Mouse (Mus musculus): ENCODE measurements around the gene Gbx2. TPM values are rescaled to one million over a fixed set of nuclear protein-coding genes. Genes with fewer than 3 reads are reported as not detected.

Gene Gbx2
- 33.0 and 35.8 TPM in 2 replicates for polyA plus RNA-seq (2015; fragmentation: Nextera tagmentation; extraction: Ambion mirVana)

DNA sequence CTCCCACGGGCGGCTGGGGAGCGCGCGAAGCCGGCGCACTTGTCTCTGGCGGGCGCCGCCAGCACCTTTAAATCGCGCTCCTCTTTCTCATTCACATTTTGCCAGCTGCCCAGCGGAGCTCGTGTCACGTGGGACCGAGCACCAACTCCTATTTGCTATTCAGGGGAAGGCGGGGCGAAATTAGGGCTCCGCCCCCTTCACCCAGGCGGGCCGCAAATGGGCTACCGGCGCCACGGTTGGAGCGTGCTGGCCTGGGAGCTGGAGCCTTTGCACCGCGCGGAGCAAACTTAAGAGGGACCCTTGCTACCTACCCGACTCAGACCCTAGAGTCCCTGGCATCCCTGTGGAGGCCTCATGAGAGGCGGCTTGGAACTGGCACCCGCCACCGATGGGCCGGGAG lies at the start of gene Gbx2:
Gene Gbx2 (minus strand): TSS at position 60 of the 400 bp plus-strand sequence.
- peak; percentile 73 for ATAC-seq
- 0% methylated on average over 33 of the region's 33 CpGs for WGBS
- no peaks in the 10 kb centered on the region for H3K9me3 ChIP-seq (ENCODE audit: control insufficient read depth, low read length)

DNA sequence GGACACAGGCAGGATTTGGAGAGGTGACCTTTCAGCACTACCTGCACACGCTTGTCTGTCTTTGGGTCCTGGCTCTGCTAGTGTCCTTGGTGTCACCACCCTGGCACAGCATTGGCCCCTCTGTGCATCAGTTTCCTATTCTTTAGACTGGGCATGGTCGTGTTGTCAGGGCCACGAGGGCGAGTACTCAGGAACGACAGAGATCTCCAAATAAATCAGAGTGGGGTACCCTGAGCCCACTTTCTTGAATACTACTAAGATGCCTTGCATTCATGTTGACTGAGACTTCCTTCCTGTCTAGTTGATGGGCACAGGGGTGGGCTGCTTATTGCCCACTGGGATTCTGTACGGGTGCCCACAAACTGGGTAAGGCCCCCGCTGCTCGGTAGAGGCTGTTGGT lies 46.3 kb upstream of the Gbx2 start:
- Histone ChIP-seq H3K27ac (ENCODE audit: low read depth, low read length) (no peak overlapping the region), H3K4me1 (ENCODE audit: control insufficient read depth, insufficient read depth, low read depth, low read length) (no peaks in the 10 kb centered on the region), H3K9ac (ENCODE audit: low read depth, low read length) (no peak overlapping the region), H3K36me3 (ENCODE audit: control insufficient read depth, insufficient read depth, low read length) (no peaks in the 10 kb centered on the region), H3K4me3 (ENCODE audit: low read length) (no peak overlapping the region), H3K9me3 (ENCODE audit: control insufficient read depth, low read length) (no peaks in the 10 kb centered on the region), H3K27me3 (replicated peaks; ENCODE audit: control insufficient read depth, insufficient read depth, low read length) (no peaks in the 10 kb centered on the region), H3K4me2 (ENCODE audit: low read length) (no peak overlapping the region)
- 91% methylated on average over 8 of the region's 8 CpGs for WGBS
- ATAC-seq, result no peak

More for the DNA sequence above, at the start of gene Gbx2:
- Histone ChIP-seq H3K4me1 (ENCODE audit: control insufficient read depth, insufficient read depth, low read depth, low read length) (peaks cover 17% of the 10 kb centered on the region), H3K27me3 (replicated peaks; ENCODE audit: control insufficient read depth, insufficient read depth, low read length) (peaks cover 21% of the 10 kb centered on the region; the same call in 1 of the 2 replicates), H3K36me3 (ENCODE audit: control insufficient read depth, insufficient read depth, low read length) (no peaks in the 10 kb centered on the region), H3K4me3 (ENCODE audit: low read length) (peak within 1 kb of the TSS; percentile 50), H3K9ac (ENCODE audit: low read depth, low read length) (peak within 1 kb of the TSS; percentile 63), H3K27ac (ENCODE audit: low read depth, low read length) (peak within 1 kb of the TSS; percentile 58), H3K4me2 (ENCODE audit: low read length) (peak within 1 kb of the TSS; percentile 60)

DNA sequence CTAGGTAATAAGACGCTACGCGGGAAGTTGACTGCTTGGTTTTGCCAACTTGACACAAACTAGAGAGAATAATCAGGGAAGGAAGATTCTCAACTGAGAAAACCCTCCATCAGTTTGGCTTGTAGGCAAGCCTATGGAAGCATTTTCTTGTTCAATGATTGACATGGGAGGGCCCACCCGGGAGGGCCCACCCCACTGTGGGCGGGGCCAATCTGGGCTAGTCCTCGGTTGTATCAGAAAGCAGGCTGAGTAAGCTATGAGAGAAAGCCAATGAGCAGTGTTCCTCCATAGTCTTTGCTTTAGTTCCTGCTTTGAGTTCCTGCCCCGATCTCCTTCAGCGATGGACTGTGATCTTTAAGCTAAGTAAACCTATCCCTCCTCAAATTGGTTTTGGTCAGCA lies 45.4 kb upstream of the Gbx2 start:
- Histone ChIP-seq H3K36me3 (ENCODE audit: control insufficient read depth, insufficient read depth, low read length) (no peaks in the 10 kb centered on the region), H3K4me3 (ENCODE audit: low read length) (no peak overlapping the region), H3K27me3 (replicated peaks; ENCODE audit: control insufficient read depth, insufficient read depth, low read length) (no peaks in the 10 kb centered on the region), H3K9ac (ENCODE audit: low read depth, low read length) (no peak overlapping the region), H3K27ac (ENCODE audit: low read depth, low read length) (no peak overlapping the region), H3K9me3 (ENCODE audit: control insufficient read depth, low read length) (no peaks in the 10 kb centered on the region), H3K4me1 (ENCODE audit: control insufficient read depth, insufficient read depth, low read depth, low read length) (no peaks in the 10 kb centered on the region), H3K4me2 (ENCODE audit: low read length) (no peak overlapping the region)
- ATAC-seq, result no peak
- 78% methylated on average over 8 of the region's 8 CpGs for WGBS

DNA sequence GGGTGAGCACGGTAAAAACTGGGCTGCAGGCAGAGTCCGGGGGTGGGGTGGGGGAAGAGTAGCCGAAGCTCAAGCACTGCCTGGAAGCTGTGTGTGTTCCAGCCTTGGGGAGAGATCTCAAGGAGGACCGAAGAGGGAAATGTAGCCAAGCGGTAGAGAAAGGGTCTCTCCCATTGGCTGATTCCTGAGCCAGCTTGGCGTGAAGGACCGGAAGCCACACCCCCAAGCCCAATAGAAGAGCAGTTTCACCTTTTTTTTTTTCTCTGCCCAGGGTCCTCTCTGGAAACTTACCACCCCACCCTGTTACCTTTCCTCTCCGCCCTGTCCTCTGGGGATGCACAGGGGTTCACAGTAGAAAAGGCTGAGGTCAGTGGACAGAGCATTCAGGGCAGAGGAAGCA lies 43.6 kb upstream of the Gbx2 start:
- H3K4me3 ChIP-seq (ENCODE audit: low read length), result no peak overlapping the region
- H3K36me3 ChIP-seq (ENCODE audit: control insufficient read depth, insufficient read depth, low read length), result no peaks in the 10 kb centered on the region
- no peaks in the 10 kb centered on the region for H3K9me3 ChIP-seq (ENCODE audit: control insufficient read depth, low read length)
- H3K27ac ChIP-seq (ENCODE audit: low read depth, low read length), result no peak overlapping the region
- no peaks in the 10 kb centered on the region for H3K4me1 ChIP-seq (ENCODE audit: control insufficient read depth, insufficient read depth, low read depth, low read length)
- peaks cover 8% of the 10 kb centered on the region for H3K27me3 ChIP-seq (replicated peaks; ENCODE audit: control insufficient read depth, insufficient read depth, low read length)
- H3K9ac ChIP-seq (ENCODE audit: low read depth, low read length), result no peak overlapping the region
- H3K4me2 ChIP-seq (ENCODE audit: low read length), result no peak overlapping the region
- WGBS, result 79% methylated on average over 8 of the region's 8 CpGs
- ATAC-seq, result no peak

DNA sequence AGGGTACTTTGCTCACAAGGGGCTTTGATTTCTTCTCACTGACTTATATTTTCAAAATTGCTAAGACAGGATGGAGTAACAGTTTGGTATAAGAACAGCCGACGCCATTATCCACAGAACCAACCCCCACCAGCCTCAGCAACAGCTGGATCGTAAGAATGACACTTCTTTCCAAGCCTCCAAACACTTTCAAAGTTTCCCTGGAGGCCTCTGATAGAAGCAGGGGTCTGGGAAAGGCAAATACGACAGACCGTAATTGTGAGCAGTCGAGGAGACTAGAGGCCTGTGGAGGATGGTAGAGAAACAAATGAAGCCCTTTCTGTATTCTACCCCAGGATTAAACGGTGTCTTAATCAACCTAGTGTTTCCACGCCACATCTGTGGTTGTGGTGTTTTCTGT lies 40.9 kb upstream of the Gbx2 start:
- 66% methylated on average over 8 of the region's 8 CpGs for WGBS

DNA sequence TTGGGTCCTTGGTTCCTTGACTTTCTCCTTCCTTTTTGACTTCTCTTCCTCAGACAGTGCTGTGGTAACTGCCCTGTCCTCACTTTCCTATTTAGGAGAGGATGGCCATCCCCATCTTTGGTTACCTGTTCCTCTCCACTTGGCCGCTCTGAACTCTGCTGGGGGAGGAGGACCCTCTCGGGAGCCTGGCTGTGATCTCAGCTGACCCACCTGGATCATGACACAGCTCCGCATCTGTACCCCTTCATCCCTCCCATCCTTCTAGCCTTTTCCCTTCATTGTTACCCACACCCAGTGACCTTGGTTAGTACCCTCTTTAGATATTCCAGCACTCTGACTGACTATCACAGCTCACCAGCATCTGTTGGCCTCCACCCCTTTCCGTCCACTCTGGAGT lies 38.7 kb upstream of the Gbx2 start:
- Histone ChIP-seq H3K27me3 (replicated peaks; ENCODE audit: control insufficient read depth, insufficient read depth, low read length) (peaks cover 11% of the 10 kb centered on the region), H3K36me3 (ENCODE audit: control insufficient read depth, insufficient read depth, low read length) (no peaks in the 10 kb centered on the region), H3K9me3 (ENCODE audit: control insufficient read depth, low read length) (no peaks in the 10 kb centered on the region), H3K27ac (ENCODE audit: low read depth, low read length) (no peak overlapping the region), H3K4me2 (ENCODE audit: low read length) (no peak overlapping the region), H3K4me3 (ENCODE audit: low read length) (no peak overlapping the region), H3K4me1 (ENCODE audit: control insufficient read depth, insufficient read depth, low read depth, low read length) (peaks cover 8% of the 10 kb centered on the region), H3K9ac (ENCODE audit: low read depth, low read length) (no peak overlapping the region)
- 93% methylated on average over 4 of the region's 4 CpGs for WGBS
- ATAC-seq, result no peak

More for the DNA sequence above, 40.9 kb upstream of the Gbx2 start:
- peaks cover 11% of the 10 kb centered on the region for H3K27me3 ChIP-seq (replicated peaks; ENCODE audit: control insufficient read depth, insufficient read depth, low read length)
- H3K27ac ChIP-seq (ENCODE audit: low read depth, low read length), result no peak overlapping the region
- H3K4me2 ChIP-seq (ENCODE audit: low read length), result no peak overlapping the region
- H3K9ac ChIP-seq (ENCODE audit: low read depth, low read length), result no peak overlapping the region
- H3K36me3 ChIP-seq (ENCODE audit: control insufficient read depth, insufficient read depth, low read length), result no peaks in the 10 kb centered on the region
- no peak for ATAC-seq
- H3K4me1 ChIP-seq (ENCODE audit: control insufficient read depth, insufficient read depth, low read depth, low read length), result peaks cover 8% of the 10 kb centered on the region
- no peak overlapping the region for H3K4me3 ChIP-seq (ENCODE audit: low read length)
- no peaks in the 10 kb centered on the region for H3K9me3 ChIP-seq (ENCODE audit: control insufficient read depth, low read length)

DNA sequence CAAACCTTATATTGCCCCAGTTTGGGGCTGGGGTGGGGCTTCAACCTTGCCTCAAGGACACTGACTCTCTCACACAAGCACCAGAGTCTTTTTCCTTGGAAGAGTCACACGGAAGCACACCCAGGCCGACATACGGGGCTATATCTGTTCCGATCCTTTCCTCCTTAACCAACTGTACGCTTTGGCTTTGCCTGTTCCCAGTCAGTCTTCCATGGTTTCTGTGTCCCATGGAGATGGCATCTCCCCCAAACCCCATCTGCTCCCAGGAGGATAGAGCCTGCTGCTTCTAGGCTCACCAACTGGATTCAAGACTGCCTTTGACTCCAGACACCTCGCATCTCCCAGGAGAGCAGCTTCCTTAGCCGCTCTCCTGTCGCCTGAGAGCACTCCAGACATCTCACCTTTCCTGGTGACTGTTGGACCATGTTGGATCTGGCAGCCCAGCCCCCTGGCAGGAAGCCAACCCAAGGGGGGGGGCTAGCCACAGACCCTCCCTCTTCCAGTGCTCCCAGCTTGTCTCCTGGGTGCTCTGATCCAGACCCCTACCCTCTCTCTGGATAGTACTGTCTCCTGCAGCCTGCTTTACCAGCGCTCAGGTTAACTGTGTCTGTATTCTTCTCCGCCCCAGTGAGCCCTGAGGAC lies 38.2 kb upstream of the Gbx2 start:
- no peaks in the 10 kb centered on the region for H3K36me3 ChIP-seq (ENCODE audit: control insufficient read depth, insufficient read depth, low read length)
- H3K9ac ChIP-seq (ENCODE audit: low read depth, low read length), result no peak overlapping the region; the same call in 1 of the 2 replicates
- WGBS, result 61% methylated on average over 10 of the region's 10 CpGs
- H3K4me2 ChIP-seq (ENCODE audit: low read length), result peak overlapping the region; percentile 97
- ATAC-seq, result no peak
- no peak overlapping the region for H3K27ac ChIP-seq (ENCODE audit: low read depth, low read length)
- peak overlapping the region; percentile 64; the same call in 1 of the 2 replicates for H3K4me3 ChIP-seq (ENCODE audit: low read length)
- H3K9me3 ChIP-seq (ENCODE audit: control insufficient read depth, low read length), result no peaks in the 10 kb centered on the region
- H3K27me3 ChIP-seq (replicated peaks; ENCODE audit: control insufficient read depth, insufficient read depth, low read length), result peaks cover 11% of the 10 kb centered on the region
- peaks cover 8% of the 10 kb centered on the region for H3K4me1 ChIP-seq (ENCODE audit: control insufficient read depth, insufficient read depth, low read depth, low read length)

DNA sequence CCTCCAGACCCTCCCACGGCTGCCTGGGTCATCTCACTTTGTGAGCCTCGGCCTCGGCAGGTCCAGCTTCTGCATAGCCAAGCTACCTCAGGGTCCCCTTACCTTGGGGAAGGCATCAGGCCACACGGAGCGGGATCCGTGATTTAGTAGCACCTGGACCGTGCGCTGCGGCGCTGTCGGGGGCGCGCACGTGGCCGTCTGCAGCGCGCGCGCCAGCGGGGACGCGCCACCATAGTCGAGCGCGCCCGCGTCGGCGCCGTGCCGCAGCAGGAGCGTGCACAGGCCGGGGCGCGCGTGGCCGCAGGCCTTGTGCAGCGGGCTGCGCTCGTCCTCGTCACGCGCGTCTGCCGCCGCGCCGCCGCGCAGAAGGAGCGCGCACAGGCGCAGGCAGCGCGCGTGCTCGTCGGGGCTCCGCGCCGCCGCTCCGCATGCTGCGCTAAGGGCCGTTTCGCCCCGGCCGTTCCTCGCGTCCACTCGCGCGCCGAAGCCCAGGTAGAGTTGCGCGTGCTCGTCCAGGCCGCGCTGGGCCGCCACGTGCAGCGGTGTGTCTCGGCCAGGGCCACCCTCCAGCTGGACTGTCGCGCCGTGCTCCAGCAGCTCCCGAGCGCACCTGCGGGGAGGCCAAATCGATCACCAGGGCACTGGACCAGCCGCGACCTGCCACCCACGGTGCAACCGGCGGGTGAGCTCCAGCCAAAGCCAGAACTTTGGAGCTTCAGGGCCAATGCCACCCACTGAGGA lies 37.3 kb upstream of the Gbx2 start:
- H3K9ac ChIP-seq (ENCODE audit: low read depth, low read length), result peak overlapping the region; percentile 81
- H3K4me1 ChIP-seq (ENCODE audit: control insufficient read depth, insufficient read depth, low read depth, low read length), result peaks cover 8% of the 10 kb centered on the region
- peak overlapping the region; percentile 97 for H3K4me2 ChIP-seq (ENCODE audit: low read length)
- H3K9me3 ChIP-seq (ENCODE audit: control insufficient read depth, low read length), result no peaks in the 10 kb centered on the region
- peak overlapping the region; percentile 76 for H3K27ac ChIP-seq (ENCODE audit: low read depth, low read length)
- H3K27me3 ChIP-seq (replicated peaks; ENCODE audit: control insufficient read depth, insufficient read depth, low read length), result peaks cover 11% of the 10 kb centered on the region
- ATAC-seq, result peak; percentile 79
- WGBS, result under 1% methylated on average over 81 of the region's 95 CpGs
- H3K36me3 ChIP-seq (ENCODE audit: control insufficient read depth, insufficient read depth, low read length), result no peaks in the 10 kb centered on the region
- peak overlapping the region; percentile 64 for H3K4me3 ChIP-seq (ENCODE audit: low read length)

DNA sequence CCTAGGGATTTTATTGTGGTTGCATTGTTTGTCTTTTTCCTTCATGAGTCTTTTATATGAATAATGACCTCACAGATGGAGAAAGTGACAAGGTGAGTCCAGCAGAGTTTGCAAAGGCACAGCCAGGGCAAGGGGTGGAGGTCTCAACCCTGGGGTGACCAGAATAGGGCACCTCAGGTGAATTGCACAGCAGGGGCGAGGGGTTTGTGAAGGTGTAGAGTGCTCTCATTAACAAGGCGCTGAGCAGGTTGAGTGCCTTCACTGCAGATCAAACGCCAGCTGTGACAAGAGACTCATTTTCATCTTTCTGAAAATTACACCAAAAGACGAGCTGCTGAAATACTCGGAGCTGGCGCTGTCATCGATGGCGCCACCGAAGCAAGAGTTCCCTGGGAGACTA lies 36.6 kb upstream of the Gbx2 start:
- Histone ChIP-seq H3K9me3 (ENCODE audit: control insufficient read depth, low read length) (no peaks in the 10 kb centered on the region), H3K4me3 (ENCODE audit: low read length) (peak overlapping the region; percentile 64), H3K36me3 (ENCODE audit: control insufficient read depth, insufficient read depth, low read length) (no peaks in the 10 kb centered on the region), H3K27me3 (replicated peaks; ENCODE audit: control insufficient read depth, insufficient read depth, low read length) (peaks cover 11% of the 10 kb centered on the region), H3K4me1 (ENCODE audit: control insufficient read depth, insufficient read depth, low read depth, low read length) (peaks cover 8% of the 10 kb centered on the region), H3K27ac (ENCODE audit: low read depth, low read length) (peak overlapping the region; percentile 76), H3K4me2 (ENCODE audit: low read length) (peak overlapping the region; percentile 97), H3K9ac (ENCODE audit: low read depth, low read length) (peak overlapping the region; percentile 39; the same call in 1 of the 2 replicates)
- WGBS, result 15% methylated on average over 9 of the region's 9 CpGs
- ATAC-seq, result no peak
